Mouse (Mus musculus): ENCODE data around the gene Cdkn2b.

Gene Cdkn2b

DNA sequence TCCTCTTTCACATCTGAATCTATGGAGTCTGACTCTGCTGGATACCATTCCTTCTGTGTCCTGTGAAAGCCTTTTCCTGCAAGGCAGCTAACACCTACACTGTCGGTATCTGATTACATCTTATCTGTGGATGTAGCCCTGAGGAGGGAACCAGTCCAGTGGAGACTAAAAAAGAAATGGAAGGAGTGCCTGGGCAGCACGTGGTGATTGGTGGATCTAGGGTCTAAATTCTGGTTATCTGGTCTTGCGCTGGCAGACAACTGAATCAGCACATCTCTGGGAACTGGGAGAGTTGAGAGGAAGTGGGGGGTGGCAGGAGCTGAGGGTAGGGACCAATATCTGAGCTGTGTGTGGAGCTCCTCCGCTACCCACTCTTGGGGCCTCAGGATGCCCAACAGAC is 21.8 kb downstream of the Cdkn2b start:
- DNase-seq: no peak

DNA sequence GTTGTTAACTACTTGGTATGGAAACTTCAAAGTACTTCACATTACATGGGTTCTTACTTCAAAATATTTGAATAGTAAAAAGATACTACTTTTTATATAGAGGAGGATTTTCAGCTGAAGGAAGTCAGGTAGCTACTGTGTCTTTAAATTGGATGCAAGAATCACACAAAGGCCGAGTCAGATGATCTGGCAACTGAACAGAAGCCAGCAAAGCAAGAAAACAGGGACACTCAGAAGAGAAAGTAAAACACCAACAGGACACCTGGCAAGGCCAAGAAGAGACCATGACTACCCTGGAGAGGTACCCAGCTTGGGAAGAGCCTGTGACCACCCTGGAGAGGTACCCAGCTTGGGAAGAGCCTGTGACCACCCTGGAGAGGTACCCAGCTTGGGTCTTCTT is 24.3 kb downstream of the Cdkn2b start:
- DNase-seq: no peak

DNA sequence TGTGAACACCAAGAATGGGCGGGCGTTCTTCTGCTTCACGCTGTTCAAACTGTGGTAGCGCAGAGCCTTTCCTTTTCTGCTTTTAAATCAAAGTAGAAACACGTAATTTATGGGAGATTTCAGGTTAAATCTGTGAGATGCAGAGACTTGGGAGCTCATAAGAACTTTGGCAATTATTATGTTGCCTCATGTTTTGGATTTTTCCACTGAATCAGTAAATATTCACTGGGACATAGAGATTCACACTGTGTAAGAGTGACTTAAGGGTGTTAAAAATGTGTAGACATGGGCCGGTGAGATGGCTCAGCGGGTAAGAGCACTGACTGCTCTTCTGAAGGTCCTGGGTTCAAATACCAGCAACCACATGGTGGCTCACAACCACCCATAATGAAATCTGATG is 25.2 kb downstream of the Cdkn2b start:
- no peak for DNase-seq

DNA sequence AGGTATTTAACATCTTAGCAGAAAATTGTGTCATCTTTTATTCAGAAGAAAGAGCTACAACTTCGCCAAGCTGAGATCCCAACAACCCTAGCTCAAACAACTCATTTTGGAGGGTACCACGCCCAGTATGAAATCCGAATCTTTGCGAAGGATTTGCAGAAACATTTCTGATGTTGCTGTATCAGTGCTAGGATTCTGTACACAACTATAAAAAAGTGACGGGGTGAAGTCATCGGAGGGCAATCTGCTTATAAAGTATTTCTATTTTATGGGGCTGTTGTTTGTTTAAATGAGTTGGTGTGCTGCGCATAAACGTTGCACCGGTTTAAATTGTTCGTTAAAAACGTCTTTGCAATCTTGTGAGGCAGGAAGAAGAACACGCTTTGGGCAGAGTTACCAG is 28.2 kb downstream of the Cdkn2b start:
- no peak for DNase-seq

DNA sequence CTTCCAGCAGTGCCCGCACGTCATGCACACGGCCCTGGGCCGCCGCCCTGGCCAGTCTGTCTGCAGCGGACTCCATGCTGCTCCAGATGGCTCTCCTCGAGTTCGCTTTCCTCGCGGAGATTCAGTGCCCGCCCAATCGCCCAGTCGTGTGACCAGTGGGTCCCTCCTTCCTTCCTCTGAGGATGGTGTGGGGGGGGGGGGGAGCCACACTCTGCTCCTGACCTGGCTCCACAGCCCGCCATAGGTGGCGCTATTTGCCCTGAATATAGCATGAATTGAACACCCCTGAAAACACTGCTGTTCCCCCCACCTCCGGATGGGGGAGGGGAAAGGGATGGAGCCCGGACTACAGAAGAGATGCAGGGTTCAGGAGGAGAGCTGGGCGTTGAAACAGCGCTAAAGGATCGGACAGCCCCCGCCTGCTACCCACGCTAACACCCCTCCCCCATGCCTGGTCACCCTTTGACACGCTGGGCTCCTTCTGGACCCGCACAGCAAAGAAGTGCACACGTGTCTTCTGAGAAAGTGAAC is 28.7 kb downstream of the Cdkn2b start:
- peak; percentile 23 to 37 for DNase-seq

DNA sequence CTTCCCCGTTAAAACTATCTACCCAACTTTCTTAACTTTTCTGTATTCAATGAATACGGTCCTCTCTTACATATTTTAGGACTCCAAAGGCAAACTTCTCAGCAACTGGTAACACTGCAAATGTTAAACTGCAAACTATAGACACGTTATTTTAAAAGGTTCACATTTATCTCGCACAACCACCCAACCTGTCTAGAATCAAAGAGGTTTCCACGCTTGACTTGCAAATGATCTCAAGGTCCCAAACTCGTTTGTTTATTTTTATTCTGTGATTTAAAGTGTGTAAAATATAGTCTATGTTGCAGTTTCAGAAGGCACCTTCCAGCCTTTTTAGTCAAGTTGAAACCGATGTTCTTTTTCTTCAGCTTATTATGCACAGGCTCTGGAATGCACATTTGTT is 29.6 kb downstream of the Cdkn2b start:
- no peak for DNase-seq

DNA sequence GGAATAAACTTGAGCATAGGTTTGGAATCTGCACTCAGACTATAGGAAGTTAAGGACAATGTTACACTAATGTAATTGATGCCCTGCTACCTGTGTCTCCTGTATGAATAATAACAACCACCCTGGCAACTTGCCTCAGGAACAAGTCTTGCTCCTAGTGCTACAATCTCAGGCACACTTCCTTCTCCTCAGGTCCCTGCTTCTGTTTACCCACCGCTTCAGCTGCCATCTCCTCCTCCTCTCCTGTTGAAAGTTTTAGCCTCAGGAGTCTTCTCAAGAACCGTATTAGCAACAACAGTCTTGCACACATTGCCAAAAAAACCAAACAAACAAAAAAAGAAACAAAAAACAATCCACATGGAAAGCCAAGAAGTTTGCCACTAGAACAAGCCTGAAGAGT is 31.2 kb downstream of the Cdkn2b start:
- DNase-seq: no peak

DNA sequence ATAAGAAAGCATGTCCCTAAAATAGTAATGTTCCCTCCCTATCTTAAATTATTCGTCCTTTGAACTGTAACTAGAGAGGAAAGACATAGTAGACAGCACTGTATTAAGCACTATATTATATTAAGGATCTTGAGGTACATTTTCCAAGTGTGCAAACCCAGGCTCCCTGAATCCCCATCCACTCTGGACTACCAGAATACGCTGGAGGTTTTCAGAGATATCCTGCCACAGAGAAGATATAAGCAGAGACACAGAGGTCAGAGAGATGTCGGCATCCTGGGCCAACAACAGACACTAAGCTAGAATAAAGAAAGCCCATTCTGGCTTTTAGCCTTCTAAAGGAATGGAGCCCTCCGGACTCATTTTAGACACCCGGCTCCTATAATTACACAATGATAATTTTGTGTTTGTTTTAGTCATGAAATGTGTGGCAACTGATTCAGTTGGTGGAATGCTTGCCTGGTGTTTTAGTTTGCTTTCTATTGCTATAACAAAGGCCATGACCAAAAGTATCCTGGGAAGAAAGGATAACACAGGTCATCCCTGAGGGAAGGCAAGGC is 33.4 kb downstream of the Cdkn2b start:
- DNase-seq: no peak

DNA sequence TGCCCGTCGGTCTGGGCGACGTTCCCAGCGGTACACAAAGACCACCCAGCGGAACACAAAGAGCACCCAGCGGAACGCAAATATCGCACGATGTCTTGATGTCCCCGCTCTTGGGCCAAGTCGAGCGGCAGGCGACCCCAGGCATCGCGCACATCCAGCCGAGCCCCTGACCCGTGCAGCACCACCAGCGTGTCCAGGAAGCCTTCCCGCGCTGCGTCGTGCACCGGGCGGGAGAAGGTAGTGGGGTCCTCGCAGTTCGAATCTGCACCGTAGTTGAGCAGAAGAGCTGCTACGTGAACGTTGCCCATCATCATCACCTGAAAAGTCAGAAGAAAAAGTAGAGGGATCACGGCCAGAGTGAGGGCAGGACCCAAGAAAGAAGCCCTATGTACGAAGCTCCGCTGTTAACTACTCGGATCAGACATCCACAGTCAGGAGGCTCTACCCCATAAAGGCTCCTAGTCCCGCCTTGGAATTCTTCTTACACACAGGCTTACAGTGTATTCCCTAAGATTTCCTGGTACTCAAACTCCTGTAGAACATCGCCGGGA is 34.1 kb downstream of the Cdkn2b start:
- DNase-seq: no peak

DNA sequence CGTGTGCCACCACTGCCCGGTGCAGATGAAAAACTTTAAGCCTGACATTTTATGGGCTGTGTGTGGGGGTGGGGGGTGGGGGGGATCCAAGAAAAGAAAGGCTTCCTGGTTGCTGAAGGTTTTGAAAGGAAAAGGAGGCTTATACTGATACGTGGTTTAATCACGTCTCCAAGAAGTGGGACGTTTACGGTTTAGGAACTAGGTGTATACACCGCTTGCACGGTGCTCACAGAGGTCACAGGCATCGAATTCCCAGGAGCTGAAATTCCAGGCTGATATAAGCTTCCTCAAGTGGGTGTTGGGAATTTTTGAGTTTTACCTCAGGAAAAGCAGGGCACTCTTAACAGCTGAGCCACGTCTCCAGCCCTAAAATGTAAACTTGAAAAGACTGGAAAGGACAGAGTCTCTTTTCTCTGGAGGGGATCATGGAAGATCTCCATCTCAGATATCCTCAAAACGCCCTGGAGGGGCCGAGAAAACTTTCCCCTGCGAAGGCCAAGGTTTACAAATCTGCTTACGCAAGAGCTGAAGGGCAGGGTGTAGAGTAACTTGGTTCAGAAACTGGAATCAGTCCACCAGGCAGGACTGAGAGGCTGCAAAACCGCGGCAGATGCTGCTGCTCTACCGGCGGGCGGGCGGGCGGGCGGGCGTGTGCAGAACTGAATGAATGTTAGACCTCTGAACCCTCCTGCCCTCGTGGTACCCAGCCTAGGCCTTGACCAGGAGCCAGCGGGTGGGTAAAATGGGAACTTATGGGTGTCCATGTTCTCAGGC is 34.8 kb downstream of the Cdkn2b start:
- DNase-seq: no peak

DNA sequence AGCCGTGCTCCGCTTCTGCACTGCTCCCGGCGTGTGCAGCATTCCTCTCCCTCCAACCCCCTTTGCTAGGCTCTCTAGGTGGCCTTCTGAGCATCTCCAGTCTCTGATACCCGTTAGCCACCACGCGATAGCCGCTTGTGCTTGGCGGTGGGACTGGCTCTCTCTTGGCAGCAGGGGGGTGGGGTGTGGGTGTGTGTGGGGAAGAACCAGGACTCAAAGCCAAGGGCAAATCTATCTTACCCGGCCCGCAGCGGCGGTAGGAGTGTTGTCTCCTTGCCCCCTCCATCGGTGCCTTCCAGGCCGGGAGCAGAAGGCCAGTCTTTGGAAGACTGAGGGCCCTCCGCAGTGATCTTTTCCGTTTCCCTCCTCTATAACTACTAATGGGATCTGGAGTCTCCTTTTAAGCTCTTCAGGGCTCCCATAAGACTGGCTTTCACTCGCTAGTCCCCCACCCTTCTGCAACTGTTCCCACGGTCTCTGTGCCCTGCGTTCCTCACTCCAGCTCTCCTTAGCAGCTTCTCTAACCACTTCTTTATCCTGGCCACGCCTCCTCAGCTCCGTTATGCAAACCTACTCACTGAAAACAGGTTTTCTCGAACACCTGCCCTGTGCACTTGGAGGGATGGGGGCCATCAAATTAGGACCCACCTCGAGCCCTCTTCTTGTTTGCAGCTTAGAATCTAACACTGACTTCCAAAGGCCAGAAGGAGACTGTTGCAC is 35.9 kb downstream of the Cdkn2b start:
- no peak for DNase-seq

DNA sequence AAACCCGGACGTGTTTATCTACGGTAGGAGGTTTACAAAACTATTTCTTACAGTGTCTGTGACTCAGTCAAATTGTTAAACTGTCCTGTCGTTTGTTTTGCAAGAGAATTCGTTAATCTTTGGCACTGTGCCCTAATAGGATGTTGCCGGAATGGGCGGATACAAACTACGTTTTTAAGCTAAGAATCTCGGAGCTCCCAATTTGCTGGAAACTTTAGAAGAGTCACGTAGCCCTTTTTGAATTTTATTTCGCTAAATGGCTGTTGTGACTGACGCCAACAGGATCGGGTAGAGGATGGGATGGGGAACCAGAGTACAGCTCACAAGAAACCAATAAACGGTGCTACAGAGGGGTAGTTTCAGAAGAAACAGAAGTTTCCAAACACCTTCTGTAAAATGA is 36.8 kb downstream of the Cdkn2b start:
- DNase-seq: no peak

DNA sequence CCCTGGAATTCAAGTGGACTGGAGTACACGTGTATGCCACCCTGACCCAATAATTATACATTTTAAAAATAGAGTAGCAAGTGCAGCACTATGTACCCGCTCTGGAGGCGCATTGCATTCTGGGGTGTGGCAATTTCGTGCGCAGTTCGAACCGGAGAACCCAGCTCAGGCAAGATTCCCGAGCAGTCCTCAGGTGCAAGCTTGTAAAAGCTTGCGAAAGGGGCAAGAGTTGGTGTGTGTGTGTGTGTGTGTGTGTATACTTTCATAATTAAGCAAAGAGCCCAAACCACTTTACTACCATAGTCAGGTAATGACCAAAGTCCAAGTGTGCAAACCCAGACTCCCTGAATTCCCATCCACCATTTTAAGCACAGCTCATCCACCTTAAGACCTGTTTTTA is 37.3 kb downstream of the Cdkn2b start:
- DNase-seq: no peak

DNA sequence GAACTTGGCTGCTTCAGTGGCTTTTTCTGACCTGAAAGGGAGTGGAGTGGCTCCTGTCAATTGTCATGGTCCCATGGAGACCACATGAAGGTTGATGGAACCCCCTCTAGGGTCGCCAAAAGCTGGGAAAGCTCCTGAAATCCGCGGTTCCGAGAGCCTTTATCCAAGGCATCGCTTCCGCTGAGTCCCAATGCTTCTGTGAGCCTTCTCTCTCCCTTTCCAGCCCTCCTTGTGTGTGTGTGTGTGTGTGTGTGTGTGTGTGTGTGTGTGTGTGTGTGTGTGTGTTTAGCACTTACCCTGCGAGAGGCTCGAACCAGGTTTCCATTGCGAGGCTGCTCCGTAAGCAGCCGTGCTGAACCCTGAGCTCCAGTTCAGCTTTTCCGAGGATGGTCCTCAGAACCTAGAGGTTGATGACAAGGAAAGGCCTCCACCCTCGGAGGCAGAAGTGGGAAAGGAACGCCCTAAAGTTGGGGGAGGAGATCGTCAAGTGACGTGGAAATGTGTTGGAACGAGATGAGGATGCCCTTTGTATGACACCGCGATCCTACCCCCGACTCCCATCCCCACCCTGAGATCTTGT is 37.8 kb downstream of the Cdkn2b start:
- no peak for DNase-seq

DNA sequence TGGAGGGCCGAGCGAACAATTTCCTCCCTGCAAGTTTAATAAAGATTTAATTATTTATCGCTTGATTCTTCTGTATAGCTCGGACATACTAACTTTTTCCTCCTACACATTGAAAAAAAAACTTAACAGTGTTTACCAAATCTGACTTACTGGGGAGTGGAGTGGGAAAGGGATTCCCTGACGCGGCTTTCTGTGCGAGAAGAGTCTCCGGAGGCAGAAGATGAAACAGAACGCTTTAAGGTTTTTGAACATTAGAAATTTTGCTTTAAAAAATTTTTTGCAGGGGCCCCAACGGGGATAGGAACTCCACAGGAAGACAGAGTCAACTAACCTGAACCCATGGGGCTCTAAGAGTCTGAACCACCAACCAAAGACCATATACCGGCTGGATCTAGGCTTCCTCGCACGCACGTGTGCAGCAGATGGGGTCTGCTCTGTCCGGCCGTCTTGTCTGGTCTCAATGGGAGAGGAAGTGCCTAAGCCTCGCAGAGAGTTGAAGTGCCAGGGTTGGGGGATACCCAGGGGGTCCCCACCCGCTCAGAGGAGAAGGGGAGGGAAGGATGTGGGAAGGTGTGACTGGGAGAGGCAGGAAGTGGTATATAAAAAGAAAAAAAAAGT is 38.6 kb downstream of the Cdkn2b start:
- no peak for DNase-seq

DNA sequence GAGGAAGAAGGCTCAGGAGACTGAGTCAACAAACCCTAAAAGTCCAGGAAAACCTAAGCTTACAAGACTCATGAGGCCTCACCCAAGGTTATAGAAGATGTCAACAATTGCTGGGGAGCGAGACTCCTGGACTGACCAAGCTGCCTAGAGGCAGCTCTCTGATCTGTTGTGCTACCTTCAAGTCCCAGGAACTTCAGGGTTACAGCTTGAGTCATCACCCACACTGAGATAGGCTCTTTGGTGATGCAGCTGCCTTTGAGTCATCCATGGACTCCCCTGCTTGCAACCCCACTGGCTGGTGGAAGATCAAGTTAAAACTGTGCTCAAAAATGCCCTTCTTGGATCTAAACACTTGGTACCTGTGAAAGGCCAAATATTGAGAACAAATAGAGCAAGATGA is 53.1 kb downstream of the Cdkn2b start:
- DNase-seq: no peak

Measured in lung, postnatal 4 days (tissue).